Mouse (Mus musculus) telencephalon, adult 2 months (tissue): Measurements from ENCODE around the gene Pcbp3.
A peak's percentile ranks its signal among the peaks of the same experiment; 100 is the strongest.
"Not testable (repeated sequence)": the region's sequence is repeated elsewhere in the genome, so short reads cannot be mapped to it uniquely, and the experiment has no call there.

Experiments used
- DNase-seq: peaks from one replicate; pipeline ENCODE4 v3.0.0-alpha.2; 2011; ENCODE audit warnings: low read depth, low spot score

The Pcbp3 gene

DNA sequence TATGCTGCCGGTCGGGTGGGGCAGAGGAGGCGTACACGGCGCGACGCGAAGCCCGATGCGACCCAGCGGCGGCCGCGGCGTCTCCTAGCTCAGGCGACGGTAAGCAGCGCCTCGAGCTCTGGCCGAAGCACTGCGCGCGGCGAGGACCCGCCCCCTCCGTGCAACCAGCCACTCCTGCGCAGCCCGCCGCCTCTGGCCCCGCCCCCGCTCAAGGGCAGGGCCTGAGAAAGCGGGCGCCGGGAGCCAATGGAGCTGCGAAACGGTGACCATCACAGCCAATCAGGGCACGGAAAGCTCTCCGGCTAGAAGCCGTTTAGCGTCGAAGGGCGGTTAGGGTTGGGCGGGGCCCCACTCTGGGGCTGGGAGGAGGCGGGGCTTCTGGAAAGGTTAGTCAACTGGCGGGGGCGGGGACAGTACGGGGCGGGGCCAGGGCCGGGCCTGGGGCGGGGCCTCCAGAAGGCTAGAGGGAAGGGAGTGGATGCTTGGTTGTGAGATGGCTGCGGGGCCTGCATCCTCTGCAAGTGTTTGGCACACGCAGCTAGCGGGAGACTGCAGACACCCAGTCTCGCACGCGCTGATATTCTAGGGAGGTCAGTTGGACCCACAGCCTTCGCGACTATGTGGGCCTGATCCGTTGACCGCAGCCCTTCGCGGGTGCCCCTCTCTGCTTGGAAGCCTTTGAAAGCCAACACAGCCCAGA is at the start of gene Pcbp3:
Pcbp3 (minus strand) TSS at position 98 of the 700 bp plus-strand sequence.
- peak; percentile 98 for DNase-seq

GRCm38 (mm10) chr10:77008698-77009097 is 47.0 kb upstream of the Pcbp3 start:
- DNase-seq, result no peak

- DNase-seq, result no peak
Measured at GRCm38 (mm10) chr10:77008109-77008561, 46.4 kb upstream of the Pcbp3 start.

DNA sequence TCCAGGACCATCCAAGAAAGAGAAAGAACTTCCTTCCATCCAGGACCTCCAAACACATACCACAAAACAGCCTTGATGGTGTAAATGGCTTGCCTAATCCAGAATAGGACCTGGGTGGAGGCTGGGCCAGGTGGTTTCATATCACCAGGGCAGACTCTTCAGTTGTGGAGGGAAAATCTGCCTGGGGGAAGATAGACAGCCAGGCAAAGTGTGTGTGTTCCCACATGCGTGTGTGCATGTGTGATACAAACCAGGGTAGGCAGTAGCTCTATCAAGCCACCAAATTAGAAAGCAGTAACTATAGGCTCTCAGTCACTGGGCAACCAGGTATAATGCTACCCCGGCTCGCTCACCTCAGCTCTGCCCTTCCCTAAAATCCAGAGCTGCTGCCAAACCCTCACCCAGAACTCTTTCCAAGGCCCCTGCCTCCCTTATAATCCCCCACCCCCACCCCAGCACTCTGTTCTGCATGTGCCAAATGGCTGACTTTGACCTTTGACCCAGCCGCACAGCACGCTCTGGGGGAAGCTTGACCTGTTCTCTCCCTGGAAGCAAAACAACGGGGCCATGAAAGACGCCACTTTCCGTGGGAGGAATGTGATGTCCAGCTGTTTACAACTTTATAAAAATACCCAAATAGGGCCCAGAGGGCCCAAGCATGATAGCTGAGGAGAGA is 45.9 kb upstream of the Pcbp3 start:
- no peak for DNase-seq

DNA sequence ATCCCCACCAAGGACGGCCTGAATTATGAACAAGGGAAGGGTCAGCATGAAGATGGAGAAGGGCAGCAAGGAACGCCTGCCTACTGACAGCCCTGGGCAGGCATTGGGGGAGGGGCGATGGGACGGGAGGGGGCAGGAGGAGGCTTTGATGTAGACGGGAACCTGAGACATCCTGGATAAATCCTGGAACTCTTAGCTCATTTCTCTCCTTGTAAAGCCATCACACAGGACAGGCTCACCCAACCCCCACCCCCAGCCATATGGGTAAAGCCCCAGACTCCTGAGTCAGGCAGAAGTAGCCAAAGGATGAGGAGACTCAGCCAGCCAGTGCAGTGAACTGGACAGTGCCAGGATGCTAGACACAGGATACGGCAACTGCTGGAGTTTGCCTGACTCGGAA is 43.2 kb upstream of the Pcbp3 start:
- DNase-seq, result no peak

GRCm38 (mm10) chr10:76997759-76998513 is 36.2 kb upstream of the Pcbp3 start:
- DNase-seq, result no peak

- no peak for DNase-seq
Measured at GRCm38 (mm10) chr10:76992456-76992855, 30.8 kb upstream of the Pcbp3 start.

DNA sequence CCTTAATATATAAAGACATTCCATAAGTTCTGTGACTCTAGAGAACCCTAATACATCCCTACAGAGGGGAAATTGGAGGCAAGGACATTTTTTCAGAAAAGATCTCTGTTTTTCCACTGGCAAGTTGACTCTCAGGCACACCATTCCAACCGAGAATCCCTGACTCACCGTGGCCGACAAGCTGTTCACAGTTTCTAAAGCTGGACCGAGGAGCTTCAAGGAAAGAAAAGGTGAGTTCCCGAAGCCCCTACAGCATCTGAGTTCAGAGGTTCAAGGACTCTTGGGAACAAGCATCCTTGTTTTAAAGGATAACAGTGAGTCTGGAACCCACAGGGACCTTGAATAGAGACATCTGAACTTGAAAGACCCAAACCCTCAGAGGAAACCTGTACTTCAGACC is 26.9 kb upstream of the Pcbp3 start:
- DNase-seq, result no peak

DNA sequence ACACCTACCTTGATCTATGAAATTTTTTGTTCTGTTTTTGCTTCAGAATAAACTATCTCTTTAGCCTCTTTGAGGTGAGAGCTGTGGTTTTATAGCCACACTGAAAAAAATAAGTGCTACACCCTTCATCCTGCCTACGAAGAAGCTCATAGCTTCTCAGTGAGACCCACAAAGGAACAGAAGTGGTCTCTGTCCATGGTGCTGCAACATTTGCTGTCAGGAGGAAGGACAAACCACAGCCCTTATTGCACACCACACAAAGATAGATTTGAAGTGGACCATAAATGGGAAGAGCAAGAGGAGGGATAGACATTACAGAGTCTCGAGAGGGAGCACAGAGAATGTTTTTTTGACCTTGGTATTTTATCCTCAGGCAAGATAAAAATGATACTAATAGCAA is 16.4 kb upstream of the Pcbp3 start:
- no peak for DNase-seq

DNA sequence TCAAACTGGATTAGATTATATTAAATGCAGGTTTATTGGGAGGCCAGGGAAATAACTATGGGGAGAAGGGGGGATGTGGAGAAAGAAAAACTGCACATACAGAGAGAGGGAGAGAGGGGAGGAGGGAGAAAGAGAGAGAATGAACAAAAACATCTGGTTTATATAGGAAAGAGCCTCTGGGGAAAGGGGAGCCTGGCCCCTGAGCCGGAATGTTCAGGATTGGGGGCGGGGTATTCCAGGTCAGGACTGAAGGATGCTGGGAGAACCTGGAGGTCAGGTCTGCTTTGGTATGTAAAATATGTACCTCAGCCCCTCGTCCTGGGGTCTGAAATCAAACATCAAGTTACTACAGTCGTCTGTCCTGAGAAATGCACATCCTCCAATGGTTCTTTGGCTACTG is 15.0 kb upstream of the Pcbp3 start:
- DNase-seq, result no peak

DNA sequence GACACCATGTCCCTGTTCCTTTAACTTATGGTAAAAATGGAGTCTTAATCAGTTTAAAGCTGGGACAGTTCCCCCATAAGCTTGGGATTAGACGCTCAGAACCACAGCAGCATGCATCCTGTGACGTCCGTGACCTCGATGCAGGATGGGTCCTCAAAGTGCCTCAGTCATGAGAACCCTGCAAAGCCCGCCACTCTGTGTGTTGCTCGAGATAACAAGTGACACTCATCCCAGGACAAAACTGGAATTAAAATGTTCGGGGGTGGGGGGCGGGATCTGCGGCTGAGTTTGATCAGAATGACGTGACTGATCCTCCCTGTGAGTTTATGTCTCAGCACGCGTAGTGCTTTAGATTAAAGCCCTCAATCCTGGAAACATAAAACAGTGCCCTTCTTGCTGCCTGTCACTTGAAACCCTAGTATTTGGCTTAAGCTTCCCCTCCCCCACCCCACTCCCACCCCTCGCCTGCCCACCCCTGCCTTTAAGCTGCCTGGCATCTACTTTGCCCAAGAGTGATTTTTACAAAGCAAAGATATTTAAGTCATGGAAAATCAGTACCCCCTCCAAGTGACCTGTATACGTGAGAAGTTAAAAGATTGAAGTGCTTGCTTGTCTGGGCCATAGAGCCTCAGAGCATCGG is 12.2 kb upstream of the Pcbp3 start:
- DNase-seq, result no peak

DNA sequence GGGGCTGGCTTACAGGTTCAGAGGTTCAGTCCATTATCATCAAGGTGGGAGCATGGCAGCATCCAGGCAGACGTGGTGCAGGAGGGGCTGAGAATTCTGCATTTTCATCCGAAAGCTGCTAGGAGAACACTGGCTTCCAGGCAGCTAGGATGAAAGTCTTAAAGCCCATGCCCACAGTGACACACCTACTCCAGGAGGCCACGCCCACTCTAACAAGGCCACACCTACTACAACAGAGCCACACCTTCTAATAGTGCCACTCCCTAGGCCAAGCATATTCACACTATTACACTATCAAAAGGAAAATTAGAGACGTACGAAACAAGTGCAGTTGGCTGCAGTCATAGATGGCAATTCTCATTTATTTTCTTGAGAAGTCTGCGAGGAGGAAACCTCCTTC is 10.6 kb upstream of the Pcbp3 start:
- DNase-seq, result not testable (repeated sequence)

- no peak for DNase-seq
Measured at GRCm38 (mm10) chr10:76970974-76971373, 9.3 kb upstream of the Pcbp3 start.

- DNase-seq, result no peak
Measured at GRCm38 (mm10) chr10:76964436-76964835, 2.7 kb upstream of the Pcbp3 start.

GRCm38 (mm10) chr10:76963997-76964396 is 2.3 kb upstream of the Pcbp3 start:
- DNase-seq, result peak; percentile 49

DNA sequence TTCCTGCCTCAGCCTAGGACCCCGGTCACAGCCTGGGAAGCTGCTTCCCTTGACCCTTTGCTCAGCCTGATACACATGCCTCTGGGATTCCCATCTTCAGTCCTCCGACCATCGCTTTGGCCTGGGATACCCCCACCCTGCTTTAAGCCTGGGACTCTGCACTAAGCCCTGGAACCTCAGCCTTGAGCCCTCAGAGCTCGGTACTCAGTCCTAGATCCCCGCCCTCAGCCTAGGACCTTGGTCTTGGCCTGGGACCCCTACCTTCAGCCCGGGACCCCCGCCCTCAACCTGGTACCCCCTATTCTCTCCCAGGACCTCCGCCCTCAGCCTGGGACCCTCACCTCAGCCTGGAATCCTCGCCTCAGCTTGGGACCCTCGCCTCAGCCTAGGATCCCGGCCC is 531 bp downstream of the Pcbp3 start:
- no peak for DNase-seq

- no peak for DNase-seq
Measured at GRCm38 (mm10) chr10:76958201-76958600, 3.5 kb downstream of the Pcbp3 start.

DNA sequence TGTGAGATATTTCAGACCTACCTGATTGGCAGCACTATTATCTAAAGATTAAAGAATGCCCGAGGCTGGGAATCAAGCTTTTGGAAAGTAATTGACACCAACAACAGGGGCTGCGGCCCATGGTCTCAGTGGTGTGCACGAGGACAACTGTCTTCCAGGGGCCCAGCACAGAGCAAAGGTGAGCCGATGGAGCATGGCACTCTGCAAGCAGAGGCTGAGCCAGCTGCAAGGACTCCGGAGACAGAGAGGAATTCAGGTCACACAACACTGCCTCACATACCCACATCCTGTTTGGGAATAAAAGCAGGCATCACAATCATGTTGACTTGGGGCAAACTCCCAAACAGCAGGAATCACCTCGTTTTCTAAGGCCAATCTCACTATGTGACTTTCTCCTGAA is 5.5 kb downstream of the Pcbp3 start:
- no peak for DNase-seq

- no peak for DNase-seq
Measured at GRCm38 (mm10) chr10:76941038-76941437, 20.6 kb downstream of the Pcbp3 start.

GRCm38 (mm10) chr10:76936827-76937226 is 24.9 kb downstream of the Pcbp3 start:
- no peak for DNase-seq

GRCm38 (mm10) chr10:76934805-76935204 is 26.9 kb downstream of the Pcbp3 start:
- no peak for DNase-seq

GRCm38 (mm10) chr10:76931794-76932193 is 29.9 kb downstream of the Pcbp3 start:
- DNase-seq, result no peak
